Mouse (Mus musculus) heart, embryonic 14.5 days (tissue): ENCODE data around the gene Smg7. TPM values are rescaled to one million over a fixed set of nuclear protein-coding genes. Genes with fewer than 3 reads are reported as not detected.
A peak's percentile ranks its signal among the peaks of the same experiment; 100 is the strongest.

Experiments used
- ATAC-seq: fragments of 200-750 bp; cut with Nextera tagmentation; 2 replicates; pipeline ENCODE4 v1.8.0; 2017; ENCODE audit warnings: low read depth, moderate TSS enrichment; ENCODE audit not compliant: insufficient number of reproducible peaks, insufficient read depth, low FRiP score
- H3K27ac ChIP-seq, 2 experiments: fragments of 200-500 bp in 1 of 2; fragments of 300-500 bp in 1 of 2; sonication (generic) in 1 of 2; replicated peaks in 1 of 2; 2 replicates each; pipeline ENCODE4 v1.5.1; 2012 to 2014; ENCODE audit warnings: low read depth in 2 of 2, low read length in 2 of 2, control low read depth in 1 of 2, mild to moderate bottlenecking in 1 of 2, mixed read lengths in 1 of 2; ENCODE audit not compliant: control insufficient read depth in 1 of 2, insufficient read depth in 1 of 2
- H3K27me3 ChIP-seq: fragments of 300-500 bp; sonication (generic); 2 replicates; pipeline ENCODE4 v1.6.1; 2014; ENCODE audit warnings: mild to moderate bottlenecking, low read length, control low read depth; ENCODE audit not compliant: control insufficient read depth, insufficient read depth
- H3K36me3 ChIP-seq: fragments of 300-500 bp; sonication (generic); 2 replicates; pipeline ENCODE4 v1.6.1; 2014; ENCODE audit warnings: mild to moderate bottlenecking, control low read depth, low read length, mixed read lengths; ENCODE audit not compliant: control insufficient read depth, insufficient read depth
- H3K4me1 ChIP-seq, 2 experiments: fragments of 200-500 bp in 1 of 2; fragments of 300-500 bp in 1 of 2; sonication (generic) in 1 of 2; 2 replicates each; pipeline ENCODE4 v1.6.1; 2012 to 2014; ENCODE audit warnings: low read length in 2 of 2, control low read depth in 1 of 2, mixed read lengths in 1 of 2; ENCODE audit not compliant: control insufficient read depth in 2 of 2, insufficient read depth in 2 of 2
- H3K4me2 ChIP-seq: fragments of 300-500 bp; sonication (generic); 2 replicates; pipeline ENCODE4 v1.6.1; 2014; ENCODE audit warnings: mild to moderate bottlenecking, low read length
- H3K4me3 ChIP-seq, 2 experiments: fragments of 200-500 bp in 1 of 2; fragments of 300-500 bp in 1 of 2; sonication (generic) in 1 of 2; 2 replicates each; pipeline ENCODE4 v1.5.1; 2012 to 2014; ENCODE audit warnings: low read length in 2 of 2, mild to moderate bottlenecking in 2 of 2, control low read depth in 1 of 2, low read depth in 1 of 2, moderate library complexity in 1 of 2; ENCODE audit not compliant: control insufficient read depth in 1 of 2, insufficient read depth in 1 of 2
- H3K9ac ChIP-seq: fragments of 300-500 bp; sonication (generic); 2 replicates; pipeline ENCODE4 v1.6.1; 2014; ENCODE audit warnings: mild to moderate bottlenecking, low read length
- H3K9me3 ChIP-seq: fragments of 300-500 bp; sonication (generic); 2 replicates; pipeline ENCODE4 v1.6.1; 2016; ENCODE audit warnings: low read length, control low read depth; ENCODE audit not compliant: control insufficient read depth
- WGBS: fragments of 180-500 bp; shearing (Covaris S2); extraction: QIAGEN DNeasy Blood & Tissue Kit; methylation state at CpG from one replicate; pipeline ENCODE4 v1.1.7; 2014; 5-methylcytosine and 5-hydroxymethylcytosine counted together
- polyA plus RNA-seq: library from polyadenylated mRNA; unstranded; fragments of >200 nt; fragmentation: Nextera tagmentation; extraction: Ambion mirVana; gene quantifications from 2 replicates; pipeline ENCODE4 v1.2.1, GENCODE M21; 2014

Gene Smg7
- polyA plus RNA-seq, 1 experiment from 2014 or later: 29.1 TPM

DNA sequence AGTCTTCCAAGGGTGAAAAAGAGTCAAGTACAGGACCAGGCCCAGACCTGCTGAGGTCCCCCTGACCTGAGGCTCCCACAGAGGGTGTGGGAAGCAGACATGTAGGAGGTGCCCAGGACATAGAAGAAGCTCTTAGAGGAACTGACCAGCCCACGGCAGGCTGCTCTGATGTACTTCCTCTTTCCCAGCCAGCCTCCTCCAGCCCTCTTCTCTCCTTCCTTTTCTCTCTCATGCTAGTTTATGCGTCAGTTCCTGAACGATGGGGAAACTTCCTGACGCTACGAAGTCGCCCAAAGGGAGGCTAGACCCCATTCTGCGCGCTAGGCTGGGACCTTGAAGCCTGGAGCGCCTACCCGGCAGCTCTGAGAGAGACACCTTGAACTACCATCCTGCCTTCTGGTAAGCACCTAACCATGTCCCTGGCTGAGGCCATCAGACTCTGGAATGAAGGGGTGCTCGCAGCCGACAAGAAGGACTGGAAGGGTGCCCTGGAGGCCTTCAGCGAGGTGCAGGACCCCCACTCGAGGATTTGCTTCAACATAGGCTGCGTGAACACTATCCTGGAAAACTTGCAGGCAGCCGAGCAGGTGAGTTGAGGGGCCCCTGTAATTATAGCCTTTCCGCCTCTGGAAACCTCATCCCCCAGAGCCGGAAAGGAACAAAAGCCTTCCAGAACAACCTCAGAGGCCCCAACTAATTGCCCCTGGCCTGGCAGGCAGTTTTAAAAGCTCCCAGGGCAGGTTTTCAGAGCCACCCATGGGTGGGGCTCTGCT, 94.6 kb downstream of the Smg7 start:
- Histone ChIP-seq H3K27ac (no peak overlapping the region), H3K9ac (no peak overlapping the region), H3K27me3 (no peaks in the 10 kb centered on the region), H3K4me2 (no peak overlapping the region), H3K4me3 (no peak overlapping the region), H3K4me1 (peaks cover 3 to 4% of the 10 kb centered on the region in 2 experiments; a peak in 1 of 4 replicates), H3K36me3 (no peaks in the 10 kb centered on the region), H3K9me3 (no peaks in the 10 kb centered on the region)
- 70% methylated on average over 18 of the region's 18 CpGs for WGBS
- no peak for ATAC-seq

DNA sequence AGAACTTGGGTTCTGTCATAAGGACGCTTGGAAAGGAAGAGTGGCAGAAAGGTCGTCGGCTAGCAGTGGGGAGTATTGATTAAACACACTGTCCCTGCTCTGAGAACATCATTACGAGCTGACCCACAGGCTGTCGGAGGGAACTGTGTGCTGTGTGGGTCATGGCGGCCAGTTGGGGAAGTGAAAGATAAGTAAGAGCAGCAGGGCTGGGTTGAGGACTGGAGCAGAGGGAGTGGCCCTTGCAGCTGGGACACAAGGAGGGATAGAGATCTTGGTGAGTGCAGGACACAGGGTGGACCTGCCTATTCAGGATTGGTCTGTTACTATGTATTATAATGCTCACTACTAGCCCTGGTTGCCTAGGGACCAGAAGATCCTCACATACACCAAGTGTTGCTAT, 97.5 kb downstream of the Smg7 start:
- ATAC-seq: no peak
- Histone ChIP-seq H3K27ac (no peak overlapping the region), H3K9ac (no peak overlapping the region), H3K36me3 (no peaks in the 10 kb centered on the region), H3K4me3 (no peak overlapping the region), H3K4me2 (no peak overlapping the region), H3K27me3 (no peaks in the 10 kb centered on the region), H3K9me3 (no peaks in the 10 kb centered on the region), H3K4me1 (peaks cover 4 to 6% of the 10 kb centered on the region in 2 experiments; a peak in 2 of 4 replicates)
- WGBS: 68% methylated on average over 6 of the region's 6 CpGs

- H3K27ac ChIP-seq: peak overlapping the region; percentile 30 to 66; a peak in 2 of 4 replicates
- WGBS: 81% methylated on average over 13 of the region's 13 CpGs
Measured at GRCm38 (mm10) chr1:152800633-152801176, 101.7 kb downstream of the Smg7 start.

DNA sequence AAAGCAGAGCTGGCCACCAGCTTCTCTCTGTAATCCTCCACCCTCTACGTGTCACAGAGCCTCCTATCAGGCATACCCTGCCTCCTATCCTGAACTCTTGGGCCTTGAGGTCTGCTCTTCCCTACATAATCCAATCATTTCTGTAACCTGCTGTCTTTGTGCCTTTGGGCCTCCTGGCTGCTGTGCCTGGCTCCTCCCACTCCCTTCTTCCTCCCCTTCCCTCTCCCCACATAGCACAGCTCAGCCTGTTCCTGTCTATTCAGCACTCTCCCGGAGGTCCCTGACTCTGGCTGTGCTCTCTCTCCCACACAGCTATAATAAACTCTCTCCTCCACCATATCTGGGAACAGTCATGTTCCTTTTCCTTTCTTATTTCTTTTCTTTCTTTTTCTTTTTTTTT, 102.5 kb downstream of the Smg7 start, which contains the start of gene Ncf2:
Ncf2 (plus strand) TSS at position 298 of the 400 bp plus-strand sequence.
- H3K4me3 ChIP-seq: no peak within 1 kb of the TSS
- ATAC-seq: peak; percentile 83
- H3K27me3 ChIP-seq: no peaks in the 10 kb centered on the region
- peak within 1 kb of the TSS; percentile 31; the same call in 1 of the 2 replicates for H3K4me2 ChIP-seq
- no peak within 1 kb of the TSS for H3K9ac ChIP-seq
- no peaks in the 10 kb centered on the region for H3K36me3 ChIP-seq
- H3K9me3 ChIP-seq: no peaks in the 10 kb centered on the region
- 12% methylated on average over 2 of the region's 2 CpGs for WGBS
- peak within 1 kb of the TSS; percentile 66 to 67 for H3K27ac ChIP-seq
- peaks cover 6 to 11% of the 10 kb centered on the region in 2 experiments; a peak in 3 of 4 replicates for H3K4me1 ChIP-seq

More at GRCm38 (mm10) chr1:152800633-152801176, 101.7 kb downstream of the Smg7 start:
- H3K9me3 ChIP-seq: no peaks in the 10 kb centered on the region
- no peak overlapping the region for H3K4me3 ChIP-seq
- H3K4me2 ChIP-seq: peak overlapping the region; percentile 31; the same call in 1 of the 2 replicates
- no peak for ATAC-seq
- no peaks in the 10 kb centered on the region for H3K36me3 ChIP-seq
- H3K4me1 ChIP-seq: peaks cover 6 to 11% of the 10 kb centered on the region in 2 experiments; a peak in 3 of 4 replicates
- H3K9ac ChIP-seq: no peak overlapping the region
- no peaks in the 10 kb centered on the region for H3K27me3 ChIP-seq

DNA sequence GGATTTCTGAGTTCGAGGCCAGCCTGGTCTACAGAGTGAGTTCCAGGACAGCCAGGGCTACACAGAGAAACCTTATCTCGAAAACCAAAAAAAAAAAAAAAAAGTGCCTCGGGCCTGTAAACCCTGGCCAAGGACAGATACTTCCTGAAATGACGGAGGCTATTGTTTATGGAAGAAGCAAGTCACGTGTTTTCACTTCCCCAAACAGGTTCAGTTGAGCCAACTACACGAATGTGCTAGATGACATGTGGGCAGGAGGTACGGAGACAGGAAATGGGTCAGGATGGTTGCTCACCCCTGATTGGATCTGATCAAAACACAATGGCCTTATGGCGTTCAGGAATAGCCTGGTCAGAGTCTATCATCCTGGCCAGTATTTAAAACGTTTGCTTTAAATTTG, 104.3 kb downstream of the Smg7 start:
- H3K27me3 ChIP-seq: no peaks in the 10 kb centered on the region
- ATAC-seq: peak; percentile 42; the same call in 1 of the 2 replicates
- no peaks in the 10 kb centered on the region for H3K9me3 ChIP-seq
- peaks cover 9 to 16% of the 10 kb centered on the region in 2 experiments; a peak in 3 of 4 replicates for H3K4me1 ChIP-seq
- no peak overlapping the region for H3K4me3 ChIP-seq
- no peak overlapping the region for H3K9ac ChIP-seq
- H3K27ac ChIP-seq: peak overlapping the region in 1 of 2 experiments; percentile 66; a peak in 2 of 4 replicates
- 60% methylated on average over 9 of the region's 9 CpGs for WGBS
- H3K4me2 ChIP-seq: no peak overlapping the region
- no peaks in the 10 kb centered on the region for H3K36me3 ChIP-seq

GRCm38 (mm10) chr1:152796683-152797263, 105.7 kb downstream of the Smg7 start:
- H3K27ac ChIP-seq: no peak overlapping the region
- H3K4me1 ChIP-seq: peaks cover 9 to 19% of the 10 kb centered on the region in 2 experiments; a peak in 3 of 4 replicates
- H3K4me3 ChIP-seq: no peak overlapping the region
- no peak overlapping the region for H3K9ac ChIP-seq
- ATAC-seq: no peak
- H3K9me3 ChIP-seq: no peaks in the 10 kb centered on the region
- H3K27me3 ChIP-seq: no peaks in the 10 kb centered on the region
- WGBS: 81% methylated on average over 8 of the region's 8 CpGs
- H3K4me2 ChIP-seq: no peak overlapping the region
- H3K36me3 ChIP-seq: no peaks in the 10 kb centered on the region

- 52% methylated on average over 8 of the region's 8 CpGs for WGBS
- no peak overlapping the region for H3K4me2 ChIP-seq
- no peak for ATAC-seq
- no peaks in the 10 kb centered on the region for H3K27me3 ChIP-seq
- no peak overlapping the region for H3K9ac ChIP-seq
- H3K27ac ChIP-seq: no peak overlapping the region
- H3K4me3 ChIP-seq: no peak overlapping the region
- no peaks in the 10 kb centered on the region for H3K36me3 ChIP-seq
- no peaks in the 10 kb centered on the region for H3K9me3 ChIP-seq
- peaks cover 16 to 27% of the 10 kb centered on the region in 2 experiments for H3K4me1 ChIP-seq
Measured at GRCm38 (mm10) chr1:152795688-152796255, 106.7 kb downstream of the Smg7 start.
